Mouse (Mus musculus): Measurements from ENCODE around the gene Vgll4. TPM values are rescaled to one million over a fixed set of nuclear protein-coding genes. Genes with fewer than 3 reads are reported as not detected.
A peak's percentile ranks its signal among the peaks of the same experiment; 100 is the strongest.

Vgll4 gene
- polyA plus RNA-seq, 1 experiment from 2014 or later, result 73.1 TPM

DNA sequence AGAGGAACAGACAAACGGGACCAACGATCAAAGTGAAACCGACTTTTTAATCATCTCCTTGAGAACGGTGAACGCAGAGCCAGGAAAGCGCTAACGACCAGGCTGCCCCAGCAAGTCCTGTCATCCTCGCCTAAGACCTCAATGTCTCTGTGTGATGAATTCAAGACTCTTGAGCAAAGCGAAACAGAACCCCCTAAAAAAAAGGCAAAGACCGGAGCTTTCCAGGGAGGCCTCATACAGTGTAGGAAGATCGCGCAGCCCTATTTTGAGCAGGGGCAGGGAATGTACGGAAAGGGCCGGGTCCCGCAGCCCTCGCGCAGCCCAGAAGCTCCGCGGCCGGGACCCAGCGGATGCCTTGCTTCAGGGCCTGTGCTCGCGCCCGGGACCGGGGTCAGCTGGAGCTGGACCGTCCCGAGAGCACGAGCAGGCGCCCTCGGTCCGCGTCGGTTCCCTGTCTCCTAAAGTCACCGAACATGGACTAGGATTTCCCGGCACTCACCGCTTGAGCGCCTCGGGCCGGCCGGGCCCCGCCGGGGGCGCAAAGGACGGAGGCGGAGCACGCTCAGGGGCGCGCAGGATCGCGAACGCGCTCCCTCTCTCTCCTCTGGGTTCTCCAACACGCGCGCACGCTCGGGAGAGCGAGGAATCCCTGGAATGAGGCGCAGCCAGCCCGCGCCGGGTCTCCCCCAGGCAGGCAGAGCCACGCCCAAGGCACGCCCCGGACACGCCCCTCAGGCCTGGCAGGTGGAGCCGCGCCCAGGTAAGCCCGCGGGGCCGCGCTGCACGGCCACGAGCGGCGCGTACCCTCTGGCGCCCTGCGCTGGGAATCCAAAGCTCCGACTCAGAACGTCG is 1.2 kb downstream of the Vgll4 start:
- no peaks in the 10 kb centered on the region for H3K36me3 ChIP-seq (ENCODE audit: control insufficient read depth, insufficient read depth, low read length)
- DNase-seq (ENCODE audit: low spot score), result peak; percentile 82
- WGBS, result under 1% methylated on average over 82 of the region's 82 CpGs
- H3K9ac ChIP-seq (ENCODE audit: low read length), result peak overlapping the region; percentile 59
- H3K27me3 ChIP-seq (ENCODE audit: control insufficient read depth, insufficient read depth, low read length), result peaks cover 27% of the 10 kb centered on the region
- H3K27ac ChIP-seq (ENCODE audit: low read depth, low read length), result no peak overlapping the region
- no peaks in the 10 kb centered on the region for H3K9me3 ChIP-seq (ENCODE audit: control insufficient read depth, low read length)
- peak overlapping the region; percentile 100 for H3K4me2 ChIP-seq (ENCODE audit: low read depth, low read length, severe bottlenecking)
- 0 out of 2 replicates have a peak, but pooled peaks cover 5% of the 10 kb centered on the region for H3K4me1 ChIP-seq (replicated peaks; ENCODE audit: control insufficient read depth, insufficient read depth, low read length)
- peak; percentile 68 for ATAC-seq (replicated peaks; ENCODE audit: low FRiP score)
- H3K4me3 ChIP-seq (ENCODE audit: low read depth, low read length), result peak overlapping the region; percentile 61

GRCm38 (mm10) chr6:114967623-114968022 is 2.2 kb downstream of the Vgll4 start:
- Histone ChIP-seq H3K9ac (ENCODE audit: low read length) (no peak overlapping the region), H3K27ac (ENCODE audit: low read depth, low read length) (no peak overlapping the region), H3K9me3 (ENCODE audit: control insufficient read depth, low read length) (no peaks in the 10 kb centered on the region), H3K4me2 (ENCODE audit: low read depth, low read length, severe bottlenecking) (peak overlapping the region; percentile 100; the same call in 1 of the 2 replicates), H3K4me1 (replicated peaks; ENCODE audit: control insufficient read depth, insufficient read depth, low read length) (0 out of 2 replicates have a peak, but pooled peaks cover 5% of the 10 kb centered on the region), H3K4me3 (ENCODE audit: low read depth, low read length) (no peak overlapping the region), H3K36me3 (ENCODE audit: control insufficient read depth, insufficient read depth, low read length) (no peaks in the 10 kb centered on the region), H3K27me3 (ENCODE audit: control insufficient read depth, insufficient read depth, low read length) (peaks cover 27% of the 10 kb centered on the region)
- WGBS, result 43% methylated on average over 12 of the region's 12 CpGs
- ATAC-seq (replicated peaks; ENCODE audit: low FRiP score) (no peak), DNase-seq (ENCODE audit: low spot score) (peak; percentile 57)

- DNase-seq (ENCODE audit: low spot score), result no peak
- no peak overlapping the region for H3K9ac ChIP-seq (ENCODE audit: low read length)
- no peaks in the 10 kb centered on the region for H3K9me3 ChIP-seq (ENCODE audit: control insufficient read depth, low read length)
- no peak for ATAC-seq (replicated peaks; ENCODE audit: low FRiP score)
- no peak overlapping the region for H3K27ac ChIP-seq (ENCODE audit: low read depth, low read length)
- 0 out of 2 replicates have a peak, but pooled peaks cover 5% of the 10 kb centered on the region for H3K4me1 ChIP-seq (replicated peaks; ENCODE audit: control insufficient read depth, insufficient read depth, low read length)
- H3K4me3 ChIP-seq (ENCODE audit: low read depth, low read length), result no peak overlapping the region
- 42% methylated on average over 2 of the region's 2 CpGs for WGBS
- no peaks in the 10 kb centered on the region for H3K36me3 ChIP-seq (ENCODE audit: control insufficient read depth, insufficient read depth, low read length)
- peaks cover 27% of the 10 kb centered on the region for H3K27me3 ChIP-seq (ENCODE audit: control insufficient read depth, insufficient read depth, low read length)
- H3K4me2 ChIP-seq (ENCODE audit: low read depth, low read length, severe bottlenecking), result no peak overlapping the region
Observed at GRCm38 (mm10) chr6:114966396-114967154, 3.2 kb downstream of the Vgll4 start.

DNA sequence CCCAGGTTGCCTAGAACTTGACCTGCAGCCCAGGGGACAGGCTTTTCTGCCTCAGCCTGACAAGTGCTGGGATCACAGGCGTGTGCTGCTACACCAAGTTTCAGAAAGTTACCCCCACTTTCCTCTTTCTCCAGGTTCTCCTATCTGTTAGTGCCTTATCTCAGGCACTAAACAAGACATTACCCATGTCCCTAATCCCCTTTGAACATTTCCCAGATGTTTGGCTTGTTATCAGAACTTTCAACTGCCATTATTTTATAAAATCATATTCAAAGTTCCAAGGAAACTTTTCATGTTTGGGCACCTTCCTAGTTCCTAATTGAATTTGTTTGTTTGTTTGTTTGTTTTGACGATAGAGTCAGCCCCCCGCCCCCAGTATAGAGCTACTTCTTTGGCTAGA is 4.0 kb downstream of the Vgll4 start:
- Histone ChIP-seq H3K27me3 (ENCODE audit: control insufficient read depth, insufficient read depth, low read length) (peaks cover 27% of the 10 kb centered on the region), H3K36me3 (ENCODE audit: control insufficient read depth, insufficient read depth, low read length) (no peaks in the 10 kb centered on the region), H3K4me2 (ENCODE audit: low read depth, low read length, severe bottlenecking) (no peak overlapping the region), H3K9me3 (ENCODE audit: control insufficient read depth, low read length) (no peaks in the 10 kb centered on the region), H3K9ac (ENCODE audit: low read length) (no peak overlapping the region), H3K27ac (ENCODE audit: low read depth, low read length) (no peak overlapping the region), H3K4me3 (ENCODE audit: low read depth, low read length) (no peak overlapping the region), H3K4me1 (replicated peaks; ENCODE audit: control insufficient read depth, insufficient read depth, low read length) (0 out of 2 replicates have a peak, but pooled peaks cover 5% of the 10 kb centered on the region)
- ATAC-seq (replicated peaks; ENCODE audit: low FRiP score) (no peak), DNase-seq (ENCODE audit: low spot score) (no peak)
- 82% methylated on average over 3 of the region's 3 CpGs for WGBS

- Histone ChIP-seq H3K4me3 (ENCODE audit: low read depth, low read length) (no peak overlapping the region), H3K36me3 (ENCODE audit: control insufficient read depth, insufficient read depth, low read length) (no peaks in the 10 kb centered on the region), H3K9me3 (ENCODE audit: control insufficient read depth, low read length) (no peaks in the 10 kb centered on the region), H3K9ac (ENCODE audit: low read length) (no peak overlapping the region), H3K4me1 (replicated peaks; ENCODE audit: control insufficient read depth, insufficient read depth, low read length) (0 out of 2 replicates have a peak, but pooled peaks cover 5% of the 10 kb centered on the region), H3K27ac (ENCODE audit: low read depth, low read length) (no peak overlapping the region), H3K27me3 (ENCODE audit: control insufficient read depth, insufficient read depth, low read length) (peaks cover 26% of the 10 kb centered on the region), H3K4me2 (ENCODE audit: low read depth, low read length, severe bottlenecking) (no peak overlapping the region)
- DNase-seq (ENCODE audit: low spot score) (no peak), ATAC-seq (replicated peaks; ENCODE audit: low FRiP score) (no peak)
- 83% methylated on average over 8 of the region's 8 CpGs for WGBS
Observed at GRCm38 (mm10) chr6:114965396-114965795, 4.4 kb downstream of the Vgll4 start.

- no peak for ATAC-seq (replicated peaks; ENCODE audit: low FRiP score)
- WGBS, result 83% methylated on average over 2 of the region's 2 CpGs
- H3K9ac ChIP-seq (ENCODE audit: low read length), result no peak overlapping the region
Observed at GRCm38 (mm10) chr6:114964235-114964634, 5.6 kb downstream of the Vgll4 start.

DNA sequence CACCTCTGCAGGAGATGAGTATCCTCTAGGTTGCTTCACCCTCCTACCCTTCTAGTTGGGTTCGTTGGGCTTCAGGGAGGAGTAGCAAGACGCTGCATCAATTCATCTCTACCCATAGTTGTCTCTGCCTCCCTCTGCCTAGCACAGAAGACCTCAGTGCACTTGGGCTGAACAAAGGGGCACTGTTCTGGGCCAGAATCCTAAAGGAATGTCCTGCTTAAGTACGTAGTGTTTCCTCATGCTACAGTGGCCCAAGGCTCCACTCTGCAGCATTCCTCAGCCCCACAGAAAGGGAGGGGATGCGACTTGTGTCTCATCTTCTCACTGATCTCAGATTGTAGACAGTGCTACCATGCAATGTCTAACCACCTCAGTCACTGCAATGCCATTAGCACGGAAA is 6.2 kb downstream of the Vgll4 start:
- H3K4me3 ChIP-seq (ENCODE audit: low read depth, low read length), result no peak overlapping the region
- H3K9me3 ChIP-seq (ENCODE audit: control insufficient read depth, low read length), result no peaks in the 10 kb centered on the region
- H3K27me3 ChIP-seq (ENCODE audit: control insufficient read depth, insufficient read depth, low read length), result peaks cover 11% of the 10 kb centered on the region
- H3K4me2 ChIP-seq (ENCODE audit: low read depth, low read length, severe bottlenecking), result no peak overlapping the region
- 60% methylated on average over 5 of the region's 5 CpGs for WGBS
- no peaks in the 10 kb centered on the region for H3K4me1 ChIP-seq (replicated peaks; ENCODE audit: control insufficient read depth, insufficient read depth, low read length)
- no peaks in the 10 kb centered on the region for H3K36me3 ChIP-seq (ENCODE audit: control insufficient read depth, insufficient read depth, low read length)
- ATAC-seq (replicated peaks; ENCODE audit: low FRiP score), result no peak
- no peak overlapping the region for H3K9ac ChIP-seq (ENCODE audit: low read length)
- no peak for DNase-seq (ENCODE audit: low spot score)
- H3K27ac ChIP-seq (ENCODE audit: low read depth, low read length), result no peak overlapping the region

More at GRCm38 (mm10) chr6:114964235-114964634, 5.6 kb downstream of the Vgll4 start:
- H3K36me3 ChIP-seq (ENCODE audit: control insufficient read depth, insufficient read depth, low read length), result no peaks in the 10 kb centered on the region
- peaks cover 17% of the 10 kb centered on the region for H3K27me3 ChIP-seq (ENCODE audit: control insufficient read depth, insufficient read depth, low read length)
- H3K4me1 ChIP-seq (replicated peaks; ENCODE audit: control insufficient read depth, insufficient read depth, low read length), result 0 out of 2 replicates have a peak, but pooled peaks cover under 1% of the 10 kb centered on the region
- no peak for DNase-seq (ENCODE audit: low spot score)
- H3K4me2 ChIP-seq (ENCODE audit: low read depth, low read length, severe bottlenecking), result no peak overlapping the region
- no peaks in the 10 kb centered on the region for H3K9me3 ChIP-seq (ENCODE audit: control insufficient read depth, low read length)
- H3K27ac ChIP-seq (ENCODE audit: low read depth, low read length), result no peak overlapping the region
- no peak overlapping the region for H3K4me3 ChIP-seq (ENCODE audit: low read depth, low read length)

DNA sequence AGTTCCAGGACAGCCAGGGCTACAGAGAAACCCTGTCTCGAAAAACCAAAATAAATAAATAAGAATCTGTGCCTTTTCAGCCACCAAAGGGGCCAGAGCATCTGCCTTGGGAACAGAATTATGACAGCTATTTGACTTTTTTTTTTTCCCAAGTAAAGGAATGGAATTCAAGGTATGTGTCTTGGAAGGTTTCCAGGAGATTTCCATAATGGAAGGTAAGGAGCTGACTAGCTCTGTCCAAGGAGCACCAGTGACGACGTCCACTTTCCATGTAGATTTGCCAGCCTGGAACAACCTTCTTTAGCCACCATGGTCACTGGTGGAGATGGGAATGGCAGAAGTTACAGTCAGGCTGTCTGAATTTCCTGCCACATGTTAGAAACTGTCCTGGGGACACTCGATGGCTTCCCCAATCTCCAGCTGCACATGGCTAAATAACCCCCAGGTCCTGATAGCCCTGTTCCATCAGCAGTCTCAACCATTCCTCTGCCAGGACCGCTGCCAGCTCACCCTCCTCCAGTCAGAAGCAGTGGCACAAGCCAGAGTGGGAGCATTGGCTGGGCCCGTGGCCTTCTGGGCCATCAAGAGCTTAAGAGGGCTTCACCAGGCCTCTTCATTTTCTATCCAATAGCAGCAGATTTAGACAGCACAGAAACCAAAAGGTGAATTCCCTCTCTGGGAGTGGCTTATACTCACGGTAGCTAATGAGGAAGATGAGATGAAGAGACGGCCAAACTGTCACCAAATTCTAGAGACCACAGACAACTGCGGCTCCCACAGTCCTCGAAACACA is 8.3 kb downstream of the Vgll4 start:
- H3K36me3 ChIP-seq (ENCODE audit: control insufficient read depth, insufficient read depth, low read length), result no peaks in the 10 kb centered on the region
- ATAC-seq (replicated peaks; ENCODE audit: low FRiP score) (no peak), DNase-seq (ENCODE audit: low spot score) (no peak)
- no peaks in the 10 kb centered on the region for H3K4me1 ChIP-seq (replicated peaks; ENCODE audit: control insufficient read depth, insufficient read depth, low read length)
- H3K4me3 ChIP-seq (ENCODE audit: low read depth, low read length), result no peak overlapping the region
- no peaks in the 10 kb centered on the region for H3K9me3 ChIP-seq (ENCODE audit: control insufficient read depth, low read length)
- peaks cover 5% of the 10 kb centered on the region; the same call in 1 of the 2 replicates for H3K27me3 ChIP-seq (ENCODE audit: control insufficient read depth, insufficient read depth, low read length)
- no peak overlapping the region for H3K9ac ChIP-seq (ENCODE audit: low read length)
- H3K4me2 ChIP-seq (ENCODE audit: low read depth, low read length, severe bottlenecking), result no peak overlapping the region
- WGBS, result 86% methylated on average over 10 of the region's 10 CpGs
- H3K27ac ChIP-seq (ENCODE audit: low read depth, low read length), result no peak overlapping the region
